Mouse (Mus musculus) lung, postnatal 0 days (tissue): ENCODE results near the gene Fetub. TPM values are rescaled to one million over a fixed set of nuclear protein-coding genes. Genes with fewer than 3 reads are reported as not detected.

Experiments used
- ATAC-seq: fragments of 200-750 bp; cut with Nextera tagmentation; 2 replicates; pipeline ENCODE4 v1.8.0; 2017; ENCODE audit warnings: moderate library complexity
- DNase-seq: peaks from one replicate; pipeline ENCODE4 v3.0.0-alpha.2; 2016; ENCODE audit warnings: low spot score
- H3K27ac ChIP-seq: fragments of 300-500 bp; sonication (generic); 2 replicates; pipeline ENCODE4 v1.5.1; 2014; ENCODE audit warnings: antibody characterized with exemption, mild to moderate bottlenecking, low read length, mixed read lengths
- H3K27me3 ChIP-seq: fragments of 300-500 bp; sonication (generic); replicated peaks from 2 replicates; pipeline ENCODE4 v1.6.1; 2014; ENCODE audit warnings: low read length, mixed read lengths; ENCODE audit not compliant: insufficient read depth
- H3K36me3 ChIP-seq: fragments of 300-500 bp; sonication (generic); 2 replicates; pipeline ENCODE4 v1.6.1; 2014; ENCODE audit warnings: low read length, mixed read lengths; ENCODE audit not compliant: insufficient read depth
- H3K4me1 ChIP-seq: fragments of 300-500 bp; sonication (generic); 2 replicates; pipeline ENCODE4 v1.6.1; 2014; ENCODE audit warnings: antibody characterized with exemption, low read depth, low read length, mixed read lengths; ENCODE audit not compliant: insufficient read depth
- H3K4me2 ChIP-seq: fragments of 300-500 bp; sonication (generic); replicated peaks from 2 replicates; pipeline ENCODE4 v1.6.1; 2014; ENCODE audit warnings: low read depth, mild to moderate bottlenecking, low read length, moderate library complexity, mixed read lengths
- H3K4me3 ChIP-seq: fragments of 300-500 bp; sonication (generic); 2 replicates; pipeline ENCODE4 v1.5.1; 2014; ENCODE audit warnings: low read depth, low read length
- H3K9ac ChIP-seq: fragments of 300-500 bp; sonication (generic); replicated peaks from 2 replicates; pipeline ENCODE4 v1.6.1; 2014; ENCODE audit warnings: low read depth, mild to moderate bottlenecking
- H3K9me3 ChIP-seq: fragments of 300-500 bp; sonication (generic); 2 replicates; pipeline ENCODE4 v1.6.1; 2016; ENCODE audit warnings: low read length, mixed read lengths
- CTCF ChIP-seq: IDR thresholded peaks from 2 replicates; pipeline ENCODE4 v1.5.1; 2016; ENCODE audit warnings: antibody characterized with exemption, mild to moderate bottlenecking
- EP300 ChIP-seq: IDR thresholded peaks from 2 replicates; pipeline ENCODE4 v1.6.1; 2016; ENCODE audit warnings: antibody characterized with exemption, mild to moderate bottlenecking, control low read depth
- WGBS: fragments of 180-500 bp; shearing (Covaris S2); extraction: QIAGEN DNeasy Blood & Tissue Kit; methylation state at CpG from one replicate; pipeline ENCODE4 v1.1.7; 2014; 5-methylcytosine and 5-hydroxymethylcytosine counted together
- polyA plus RNA-seq: library from polyadenylated mRNA; unstranded; fragments of >200 nt; fragmentation: Nextera tagmentation; extraction: Ambion mirVana; gene quantifications from 2 replicates; pipeline ENCODE4 v1.2.1, GENCODE M21; 2015

Gene Fetub
- polyA plus RNA-seq, 1 experiment from 2014 or later: 0.35 TPM

GRCm38 (mm10) chr16:22889716-22890115 is 28.4 kb upstream of the Fetub start:
- 83% methylated on average over 8 of the region's 8 CpGs for WGBS
- no peak overlapping the region for H3K4me3 ChIP-seq
- H3K27me3 ChIP-seq: no peaks in the 10 kb centered on the region
- no peak overlapping the region for H3K4me2 ChIP-seq
- H3K27ac ChIP-seq: no peak overlapping the region
- H3K36me3 ChIP-seq: no peaks in the 10 kb centered on the region
- TF ChIP-seq EP300: no peak
- no peak for TF ChIP-seq CTCF
- DNase-seq: no peak
- no peaks in the 10 kb centered on the region for H3K4me1 ChIP-seq
- H3K9ac ChIP-seq: no peak overlapping the region
- no peaks in the 10 kb centered on the region for H3K9me3 ChIP-seq
- no peak for ATAC-seq

DNA sequence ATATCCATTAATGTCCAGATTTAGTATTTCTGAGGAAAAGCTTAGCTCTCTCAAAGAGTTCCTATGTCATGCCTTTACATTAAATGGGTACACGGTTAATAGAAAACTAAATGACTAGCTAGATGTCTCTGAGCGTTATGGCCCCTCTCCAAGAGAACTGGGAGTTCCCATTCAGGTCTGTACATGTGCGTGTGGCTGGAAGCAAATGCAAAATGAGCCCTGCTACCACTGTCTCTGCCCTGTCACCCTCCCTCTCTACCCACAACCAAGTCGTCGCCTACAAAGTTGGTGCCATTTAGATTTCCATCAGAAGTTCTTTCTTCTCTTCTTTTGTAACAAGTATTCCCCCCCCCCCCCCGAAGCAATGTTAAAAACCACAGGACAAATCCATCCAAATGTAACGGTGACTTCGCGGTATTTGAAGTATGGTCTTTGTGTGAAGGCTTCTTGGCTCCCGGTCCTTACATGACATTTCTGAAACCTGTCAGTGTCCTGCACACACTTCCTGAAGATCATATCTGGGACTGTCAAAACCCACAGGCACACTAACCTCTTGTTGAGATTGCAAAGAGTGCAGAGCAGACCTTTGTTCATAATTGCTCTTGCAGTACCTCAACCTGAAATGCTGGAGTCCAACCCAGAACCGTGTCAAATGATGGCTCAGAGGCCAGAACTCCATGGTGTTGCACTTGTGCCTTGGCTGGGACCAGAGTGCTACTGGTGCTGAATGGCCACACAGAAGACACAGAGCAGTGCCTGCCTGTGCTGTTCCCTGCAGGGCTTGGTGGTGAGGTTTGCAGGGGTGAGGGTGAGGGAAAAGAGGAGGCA is 27.2 kb upstream of the Fetub start, which contains the start of gene Ahsg:
Gene Ahsg (plus strand): TSS at position 595 of the 828 bp plus-strand sequence.
- H3K4me1 ChIP-seq: no peaks in the 10 kb centered on the region
- ATAC-seq (no peak), DNase-seq (no peak)
- H3K36me3 ChIP-seq: no peaks in the 10 kb centered on the region
- H3K4me3 ChIP-seq: no peak within 1 kb of the TSS
- H3K4me2 ChIP-seq: no peak within 1 kb of the TSS
- H3K9ac ChIP-seq: no peak within 1 kb of the TSS
- 77% methylated on average over 11 of the region's 11 CpGs for WGBS
- no peak within 1 kb of the TSS for H3K27ac ChIP-seq
- no peak for TF ChIP-seq EP300
- no peak for TF ChIP-seq CTCF
- H3K27me3 ChIP-seq: no peaks in the 10 kb centered on the region
- H3K9me3 ChIP-seq: no peaks in the 10 kb centered on the region

DNA sequence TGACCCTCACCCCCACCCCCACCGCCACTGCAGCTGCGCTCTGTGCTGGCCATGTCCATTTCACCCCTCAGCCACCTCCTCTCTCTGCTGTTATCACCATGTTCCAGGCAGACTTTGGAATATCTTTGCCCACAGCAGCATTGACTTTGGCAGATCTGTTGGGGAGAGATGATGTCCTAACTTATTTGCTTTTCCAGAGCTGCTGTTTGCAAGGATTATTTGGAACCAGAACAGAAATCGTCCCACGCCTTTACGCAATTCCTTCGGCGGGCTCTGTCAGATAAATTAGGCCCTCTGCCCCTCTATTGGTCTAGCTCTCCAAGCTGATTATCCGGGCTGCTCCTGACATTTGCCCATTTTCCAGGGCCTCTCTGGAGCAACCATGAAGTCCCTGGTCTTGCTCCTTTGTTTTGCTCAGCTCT is 26.4 kb upstream of the Fetub start:
- Histone ChIP-seq H3K4me1 (no peaks in the 10 kb centered on the region), H3K9ac (no peak overlapping the region), H3K27ac (no peak overlapping the region), H3K27me3 (no peaks in the 10 kb centered on the region), H3K4me2 (no peak overlapping the region), H3K36me3 (no peaks in the 10 kb centered on the region), H3K9me3 (no peaks in the 10 kb centered on the region), H3K4me3 (no peak overlapping the region)
- 67% methylated on average over 8 of the region's 8 CpGs for WGBS
- DNase-seq (no peak), ATAC-seq (no peak)
- TF ChIP-seq EP300 (no peak), CTCF (no peak)

DNA sequence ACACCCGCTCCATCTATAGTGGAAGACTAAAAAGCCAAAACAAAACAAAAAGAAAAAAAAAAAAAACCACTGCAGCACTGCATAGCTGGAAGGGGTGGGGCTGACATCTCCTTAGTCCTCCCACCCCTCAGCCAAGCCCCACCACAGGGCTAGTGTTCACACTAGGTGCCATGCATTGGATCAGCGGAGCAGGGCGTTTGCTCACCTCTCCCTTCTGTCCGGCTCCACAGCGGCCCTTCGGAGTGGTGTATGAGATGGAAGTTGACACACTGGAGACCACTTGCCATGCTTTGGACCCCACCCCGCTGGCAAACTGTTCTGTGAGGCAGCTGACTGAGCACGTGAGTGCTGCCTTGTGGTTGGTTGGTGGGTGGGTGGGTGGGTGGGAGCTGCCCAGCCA is 24.0 kb upstream of the Fetub start:
- Histone ChIP-seq H3K4me1 (no peaks in the 10 kb centered on the region), H3K4me2 (no peak overlapping the region), H3K9ac (no peak overlapping the region), H3K4me3 (no peak overlapping the region), H3K36me3 (no peaks in the 10 kb centered on the region), H3K27me3 (no peaks in the 10 kb centered on the region), H3K27ac (no peak overlapping the region), H3K9me3 (no peaks in the 10 kb centered on the region)
- no peak for TF ChIP-seq CTCF
- no peak for TF ChIP-seq EP300
- DNase-seq (no peak), ATAC-seq (no peak)
- 68% methylated on average over 7 of the region's 8 CpGs for WGBS

DNA sequence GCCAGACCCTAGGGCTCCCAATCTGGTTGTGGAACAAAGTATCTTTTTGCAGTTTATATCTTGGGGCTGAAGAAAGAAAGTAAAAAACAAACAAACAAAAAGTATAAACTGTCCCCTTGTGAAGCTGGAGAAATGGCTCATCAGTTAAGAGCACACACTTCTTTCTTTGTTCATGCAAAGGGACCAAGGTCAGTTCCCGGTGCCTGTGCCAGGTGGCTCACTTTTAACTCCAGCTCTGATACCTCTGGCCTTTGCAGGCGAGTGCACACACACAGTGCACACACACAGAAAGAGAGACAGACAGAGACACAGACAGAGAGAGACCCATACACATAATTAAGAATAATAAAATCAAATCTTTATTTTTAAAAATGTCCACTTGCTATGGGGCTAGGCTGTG is 21.5 kb upstream of the Fetub start:
- TF ChIP-seq EP300: no peak
- no peak for TF ChIP-seq CTCF

GRCm38 (mm10) chr16:22899346-22899745 is 18.8 kb upstream of the Fetub start:
- no peak overlapping the region for H3K4me3 ChIP-seq
- H3K27ac ChIP-seq: no peak overlapping the region
- H3K9me3 ChIP-seq: no peaks in the 10 kb centered on the region
- no peak overlapping the region for H3K4me2 ChIP-seq
- TF ChIP-seq CTCF (no peak), EP300 (no peak)
- H3K36me3 ChIP-seq: no peaks in the 10 kb centered on the region
- no peaks in the 10 kb centered on the region for H3K27me3 ChIP-seq
- no peak overlapping the region for H3K9ac ChIP-seq
- H3K4me1 ChIP-seq: no peaks in the 10 kb centered on the region
- DNase-seq (no peak), ATAC-seq (no peak)
- 43% methylated on average over 5 of the region's 5 CpGs for WGBS

More for the DNA sequence above, 21.5 kb upstream of the Fetub start:
- H3K4me2 ChIP-seq: no peak overlapping the region
- H3K27me3 ChIP-seq: no peaks in the 10 kb centered on the region
- H3K4me1 ChIP-seq: no peaks in the 10 kb centered on the region
- no peak overlapping the region for H3K9ac ChIP-seq
- no peak for DNase-seq
- H3K27ac ChIP-seq: no peak overlapping the region
- no peak overlapping the region for H3K4me3 ChIP-seq
- 55% methylated on average over 2 of the region's 2 CpGs for WGBS
- no peaks in the 10 kb centered on the region for H3K9me3 ChIP-seq
- ATAC-seq: no peak
- no peaks in the 10 kb centered on the region for H3K36me3 ChIP-seq
